Mouse (Mus musculus): ENCODE measurements around the gene Sun3. TPM values are rescaled to one million over a fixed set of nuclear protein-coding genes. Genes with fewer than 3 reads are reported as not detected.

Sun3 gene
- 0.15 TPM in 1 of 2 replicates, not detected in the other for polyA plus RNA-seq (2016; fragmentation: Nextera tagmentation; extraction: Ambion mirVana)

- DNase-seq (ENCODE audit: low spot score) = no peak
- H3K9me3 ChIP-seq (replicated peaks) = no peaks in the 10 kb centered on the region
- peak within 1 kb of the TSS; percentile 67 for H3K4me3 ChIP-seq
- H3K4me1 ChIP-seq = peaks cover 9% of the 10 kb centered on the region
- WGBS = 1% methylated on average over 18 of the region's 18 CpGs
- peak within 1 kb of the TSS; percentile 50; the same call in 1 of the 2 replicates for H3K27ac ChIP-seq (replicated peaks)
- H3K36me3 ChIP-seq = no peaks in the 10 kb centered on the region
- peaks cover 24% of the 10 kb centered on the region for H3K27me3 ChIP-seq (ENCODE audit: low read depth, poor library complexity, severe bottlenecking)
These were observed at the start of gene Sun3 for GRCm38 (mm10) chr11:9048703-9049060. Gene Sun3, minus strand, starts transcription at chr11:9048991.

- Histone ChIP-seq H3K4me3 (no peak overlapping the region), H3K27me3 (ENCODE audit: low read depth, poor library complexity, severe bottlenecking) (no peaks in the 10 kb centered on the region), H3K36me3 (no peaks in the 10 kb centered on the region), H3K4me1 (no peaks in the 10 kb centered on the region), H3K9me3 (replicated peaks) (no peaks in the 10 kb centered on the region), H3K27ac (replicated peaks) (no peak overlapping the region)
- DNase-seq (ENCODE audit: low spot score) = no peak
- WGBS = 93% methylated on average over 3 of the region's 3 CpGs
These were observed 27.7 kb upstream of the Sun3 start for GRCm38 (mm10) chr11:9076444-9076843.

GRCm38 (mm10) chr11:9060484-9060883 lies 11.7 kb upstream of the Sun3 start:
- Histone ChIP-seq H3K27ac (replicated peaks) (no peak overlapping the region), H3K36me3 (no peaks in the 10 kb centered on the region), H3K27me3 (ENCODE audit: low read depth, poor library complexity, severe bottlenecking) (no peaks in the 10 kb centered on the region), H3K4me1 (no peaks in the 10 kb centered on the region), H3K4me3 (no peak overlapping the region), H3K9me3 (replicated peaks) (no peaks in the 10 kb centered on the region)
- no peak for DNase-seq (ENCODE audit: low spot score)
- 76% methylated on average over 5 of the region's 5 CpGs for WGBS

DNA sequence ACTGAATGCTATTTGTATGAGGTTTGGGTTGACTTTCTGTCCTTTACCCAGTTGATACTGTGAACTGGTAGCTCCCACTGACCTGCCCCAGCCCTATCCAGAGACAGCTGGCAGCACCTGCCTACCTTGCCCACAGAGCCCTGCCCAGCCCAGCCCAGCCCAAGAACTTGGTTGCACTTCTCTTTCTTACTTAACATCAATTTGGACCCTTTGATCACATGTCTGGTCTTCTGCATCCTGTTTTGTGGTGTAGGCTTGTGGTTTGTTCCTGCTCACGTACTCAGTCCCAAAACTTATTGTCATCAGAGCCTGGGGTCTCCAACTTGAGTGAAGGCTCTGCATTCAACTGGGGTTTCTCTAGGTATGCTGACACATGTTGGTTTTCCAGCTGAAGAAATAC lies 11.2 kb upstream of the Sun3 start:
- Histone ChIP-seq H3K4me3 (no peak overlapping the region), H3K4me1 (no peaks in the 10 kb centered on the region), H3K36me3 (no peaks in the 10 kb centered on the region), H3K9me3 (replicated peaks) (no peaks in the 10 kb centered on the region), H3K27ac (replicated peaks) (no peak overlapping the region), H3K27me3 (ENCODE audit: low read depth, poor library complexity, severe bottlenecking) (no peaks in the 10 kb centered on the region)
- 78% methylated on average over 1 of the region's 1 CpGs for WGBS
- no peak for DNase-seq (ENCODE audit: low spot score)

DNA sequence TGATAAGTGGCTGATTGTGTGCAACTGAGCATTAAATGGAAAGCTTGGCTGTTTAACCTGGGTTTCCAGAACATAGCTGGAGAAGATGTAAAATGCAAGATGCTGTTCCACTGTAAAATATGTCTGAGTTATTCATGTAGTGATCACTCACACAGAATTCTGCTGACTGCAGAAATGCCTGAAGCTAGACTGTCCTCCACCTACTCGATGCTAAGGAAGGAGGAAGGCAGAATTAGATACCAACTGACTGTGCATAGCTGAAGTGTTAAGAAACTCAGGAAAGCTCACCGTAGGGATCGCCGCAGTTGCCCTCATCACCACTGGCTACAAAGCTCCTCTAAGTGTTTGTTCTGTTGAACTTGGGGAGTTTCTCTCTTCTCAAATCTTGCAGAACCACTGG lies 8.9 kb upstream of the Sun3 start:
- H3K27ac ChIP-seq (replicated peaks) = no peak overlapping the region
- H3K27me3 ChIP-seq (ENCODE audit: low read depth, poor library complexity, severe bottlenecking) = no peaks in the 10 kb centered on the region
- 92% methylated on average over 4 of the region's 4 CpGs for WGBS
- no peak overlapping the region for H3K4me3 ChIP-seq
- H3K4me1 ChIP-seq = no peaks in the 10 kb centered on the region
- no peak for DNase-seq (ENCODE audit: low spot score)
- no peaks in the 10 kb centered on the region for H3K9me3 ChIP-seq (replicated peaks)
- no peaks in the 10 kb centered on the region for H3K36me3 ChIP-seq

GRCm38 (mm10) chr11:9056937-9057336 lies 8.1 kb upstream of the Sun3 start:
- no peak for DNase-seq (ENCODE audit: low spot score)
- H3K27ac ChIP-seq (replicated peaks) = no peak overlapping the region
- H3K36me3 ChIP-seq = no peaks in the 10 kb centered on the region
- no peaks in the 10 kb centered on the region for H3K4me1 ChIP-seq
- WGBS = 88% methylated on average over 2 of the region's 2 CpGs
- no peak overlapping the region for H3K4me3 ChIP-seq
- H3K27me3 ChIP-seq (ENCODE audit: low read depth, poor library complexity, severe bottlenecking) = no peaks in the 10 kb centered on the region
- no peaks in the 10 kb centered on the region for H3K9me3 ChIP-seq (replicated peaks)

DNA sequence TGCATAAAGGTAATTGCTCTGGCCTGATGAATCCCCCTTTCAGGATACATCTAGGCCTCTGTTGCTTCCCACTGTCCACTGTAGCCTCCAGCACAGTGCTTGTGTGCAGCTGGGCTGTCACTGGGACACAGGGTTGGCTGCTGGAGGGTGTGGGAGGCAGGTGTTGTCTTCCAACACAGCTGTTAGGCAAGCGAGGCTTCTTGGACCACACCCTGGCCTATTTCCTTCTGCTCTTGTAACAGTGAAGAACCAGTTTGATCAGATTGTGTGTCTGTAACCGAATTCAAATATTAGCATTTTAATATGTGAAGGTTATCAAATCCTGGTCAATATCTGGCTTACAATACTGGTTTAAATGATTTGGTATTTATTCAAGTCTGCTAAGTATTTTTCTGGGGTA lies 3.1 kb upstream of the Sun3 start:
- H3K9me3 ChIP-seq (replicated peaks) = no peaks in the 10 kb centered on the region
- WGBS = 78% methylated on average over 2 of the region's 2 CpGs
- peaks cover 24% of the 10 kb centered on the region for H3K27me3 ChIP-seq (ENCODE audit: low read depth, poor library complexity, severe bottlenecking)
- no peaks in the 10 kb centered on the region for H3K36me3 ChIP-seq
- H3K4me1 ChIP-seq = peaks cover 9% of the 10 kb centered on the region
- H3K27ac ChIP-seq (replicated peaks) = no peak overlapping the region
- no peak for DNase-seq (ENCODE audit: low spot score)
- H3K4me3 ChIP-seq = no peak overlapping the region

- no peaks in the 10 kb centered on the region for H3K9me3 ChIP-seq (replicated peaks)
- no peak overlapping the region for H3K4me3 ChIP-seq
- H3K27ac ChIP-seq (replicated peaks) = no peak overlapping the region
- H3K27me3 ChIP-seq (ENCODE audit: low read depth, poor library complexity, severe bottlenecking) = peaks cover 24% of the 10 kb centered on the region
- peaks cover 9% of the 10 kb centered on the region for H3K4me1 ChIP-seq
- H3K36me3 ChIP-seq = no peaks in the 10 kb centered on the region
- 85% methylated on average over 4 of the region's 4 CpGs for WGBS
- DNase-seq (ENCODE audit: low spot score) = no peak
These were observed 1.4 kb upstream of the Sun3 start for GRCm38 (mm10) chr11:9050241-9050640.

- no peaks in the 10 kb centered on the region for H3K36me3 ChIP-seq
- H3K9me3 ChIP-seq (replicated peaks) = no peaks in the 10 kb centered on the region
- H3K4me3 ChIP-seq = peak within 1 kb of the TSS; percentile 67
- WGBS = 5% methylated on average over 21 of the region's 21 CpGs
- peak within 1 kb of the TSS; percentile 50; the same call in 1 of the 2 replicates for H3K27ac ChIP-seq (replicated peaks)
- peak; percentile 89 for DNase-seq (ENCODE audit: low spot score)
- H3K27me3 ChIP-seq (ENCODE audit: low read depth, poor library complexity, severe bottlenecking) = peaks cover 24% of the 10 kb centered on the region
- H3K4me1 ChIP-seq = peaks cover 9% of the 10 kb centered on the region
These were observed 634 bp downstream of the Sun3 start, which contains the start of gene Gm11992 for GRCm38 (mm10) chr11:9048011-9048702. Gene Gm11992, plus strand, starts transcription at chr11:9048594.

- Histone ChIP-seq H3K4me1 (peaks cover 9% of the 10 kb centered on the region), H3K27ac (replicated peaks) (no peak overlapping the region), H3K36me3 (no peaks in the 10 kb centered on the region), H3K27me3 (ENCODE audit: low read depth, poor library complexity, severe bottlenecking) (peaks cover 24% of the 10 kb centered on the region), H3K9me3 (replicated peaks) (no peaks in the 10 kb centered on the region), H3K4me3 (no peak overlapping the region)
- WGBS = 92% methylated on average over 5 of the region's 5 CpGs
- DNase-seq (ENCODE audit: low spot score) = no peak
These were observed 1.7 kb downstream of the Sun3 start for GRCm38 (mm10) chr11:9047044-9047443.

GRCm38 (mm10) chr11:9046546-9046945 lies 2.2 kb downstream of the Sun3 start:
- Histone ChIP-seq H3K4me3 (no peak overlapping the region), H3K27me3 (ENCODE audit: low read depth, poor library complexity, severe bottlenecking) (peaks cover 24% of the 10 kb centered on the region), H3K9me3 (replicated peaks) (no peaks in the 10 kb centered on the region), H3K36me3 (no peaks in the 10 kb centered on the region), H3K27ac (replicated peaks) (no peak overlapping the region), H3K4me1 (peaks cover 9% of the 10 kb centered on the region)
- 85% methylated on average over 2 of the region's 2 CpGs for WGBS
- DNase-seq (ENCODE audit: low spot score) = no peak

DNA sequence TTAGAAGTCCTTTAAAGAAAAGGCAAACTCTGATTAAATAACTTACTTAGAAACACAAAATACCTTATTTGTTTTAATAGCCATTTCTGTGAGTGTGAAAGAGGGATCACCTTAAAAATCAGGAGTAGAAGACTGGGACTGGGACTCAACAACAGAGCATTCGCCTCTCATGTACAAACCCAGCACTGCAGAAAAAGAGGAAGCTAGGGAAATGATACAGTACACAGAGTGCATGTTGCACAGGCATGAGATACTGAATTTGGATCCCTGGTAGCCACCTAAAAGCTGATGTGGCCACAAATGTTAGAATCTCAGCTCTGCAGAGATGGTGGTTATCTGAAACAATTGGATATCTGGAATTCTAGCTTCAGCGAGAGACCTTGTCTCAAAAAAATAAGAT lies 17.3 kb downstream of the Sun3 start:
- H3K36me3 ChIP-seq = no peaks in the 10 kb centered on the region
- DNase-seq (ENCODE audit: low spot score) = no peak
- no peak overlapping the region for H3K4me3 ChIP-seq
- H3K27ac ChIP-seq (replicated peaks) = no peak overlapping the region
- H3K4me1 ChIP-seq = no peaks in the 10 kb centered on the region
- H3K27me3 ChIP-seq (ENCODE audit: low read depth, poor library complexity, severe bottlenecking) = no peaks in the 10 kb centered on the region
- no peaks in the 10 kb centered on the region for H3K9me3 ChIP-seq (replicated peaks)
- 86% methylated on average over 2 of the region's 2 CpGs for WGBS

DNA sequence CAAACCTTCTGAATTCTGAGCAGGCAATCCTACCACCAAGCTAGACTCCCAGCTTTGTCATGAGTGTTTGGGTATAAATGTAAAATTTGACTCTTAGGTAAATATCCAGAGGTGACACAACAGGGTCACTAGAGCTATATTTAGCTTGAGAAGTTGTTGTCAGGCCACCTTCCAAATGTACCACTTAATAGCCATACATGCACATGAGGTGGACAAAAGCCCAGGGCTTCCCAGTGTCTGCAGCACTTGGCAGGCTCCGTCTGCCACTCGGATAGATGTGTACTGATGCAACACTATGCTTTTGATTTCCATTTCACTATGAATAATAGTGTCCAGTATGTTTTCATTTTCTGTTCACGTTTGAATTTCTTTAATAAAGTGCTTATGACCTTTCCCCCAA lies 23.6 kb downstream of the Sun3 start:
- DNase-seq (ENCODE audit: low spot score) = no peak
- Histone ChIP-seq H3K36me3 (no peaks in the 10 kb centered on the region), H3K4me3 (no peak overlapping the region), H3K27ac (replicated peaks) (no peak overlapping the region), H3K9me3 (replicated peaks) (no peaks in the 10 kb centered on the region), H3K27me3 (ENCODE audit: low read depth, poor library complexity, severe bottlenecking) (no peaks in the 10 kb centered on the region), H3K4me1 (no peaks in the 10 kb centered on the region)
- WGBS = 81% methylated on average over 3 of the region's 3 CpGs

Measured in midbrain, embryonic 10.5 days (tissue).